Mouse (Mus musculus): Measurements from ENCODE around the gene Dad1.

The Dad1 gene

DNA sequence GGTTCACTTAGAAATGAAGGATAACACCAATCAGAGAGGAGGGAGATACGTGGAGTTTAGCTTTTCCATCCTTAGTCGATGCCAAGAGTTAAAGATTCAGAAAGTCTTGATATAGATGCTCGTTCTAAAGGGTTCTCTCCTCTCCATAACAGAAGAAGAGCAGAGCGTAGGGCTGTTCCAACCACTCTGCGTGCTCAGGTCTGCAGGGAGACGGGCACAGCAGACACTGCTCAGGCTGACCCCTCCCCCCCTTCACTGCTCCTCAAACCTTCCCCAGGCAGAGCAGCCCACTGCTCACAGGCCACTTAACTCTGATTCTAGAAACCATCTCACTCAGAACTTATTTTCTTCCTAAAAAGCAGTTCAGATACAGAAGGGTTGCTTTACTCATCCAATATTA is 45.2 kb downstream of the Dad1 start:
- ATAC-seq (ENCODE audit: insufficient number of reproducible peaks, low FRiP score, low TSS enrichment) = no peak

DNA sequence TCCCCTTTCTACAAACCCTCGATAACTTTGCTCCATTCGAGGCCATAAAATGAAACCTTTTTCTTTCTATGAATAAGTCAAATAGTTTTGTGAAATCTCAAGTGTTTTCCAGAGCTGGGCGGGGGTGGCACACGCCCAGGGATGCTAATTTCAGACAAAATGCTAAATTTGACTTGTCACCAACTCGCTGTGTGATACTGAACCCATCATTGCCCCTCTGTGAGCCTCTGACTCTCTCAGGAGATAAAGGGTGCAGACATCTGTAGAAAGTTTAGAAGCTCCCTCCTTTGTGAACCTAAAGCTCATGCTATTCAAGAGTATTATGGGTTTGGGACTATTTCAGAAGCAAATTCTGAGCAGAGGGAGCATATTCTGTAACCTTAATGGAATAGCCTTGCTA is 46.0 kb downstream of the Dad1 start:
- no peak for ATAC-seq (ENCODE audit: insufficient number of reproducible peaks, low FRiP score, low TSS enrichment)

DNA sequence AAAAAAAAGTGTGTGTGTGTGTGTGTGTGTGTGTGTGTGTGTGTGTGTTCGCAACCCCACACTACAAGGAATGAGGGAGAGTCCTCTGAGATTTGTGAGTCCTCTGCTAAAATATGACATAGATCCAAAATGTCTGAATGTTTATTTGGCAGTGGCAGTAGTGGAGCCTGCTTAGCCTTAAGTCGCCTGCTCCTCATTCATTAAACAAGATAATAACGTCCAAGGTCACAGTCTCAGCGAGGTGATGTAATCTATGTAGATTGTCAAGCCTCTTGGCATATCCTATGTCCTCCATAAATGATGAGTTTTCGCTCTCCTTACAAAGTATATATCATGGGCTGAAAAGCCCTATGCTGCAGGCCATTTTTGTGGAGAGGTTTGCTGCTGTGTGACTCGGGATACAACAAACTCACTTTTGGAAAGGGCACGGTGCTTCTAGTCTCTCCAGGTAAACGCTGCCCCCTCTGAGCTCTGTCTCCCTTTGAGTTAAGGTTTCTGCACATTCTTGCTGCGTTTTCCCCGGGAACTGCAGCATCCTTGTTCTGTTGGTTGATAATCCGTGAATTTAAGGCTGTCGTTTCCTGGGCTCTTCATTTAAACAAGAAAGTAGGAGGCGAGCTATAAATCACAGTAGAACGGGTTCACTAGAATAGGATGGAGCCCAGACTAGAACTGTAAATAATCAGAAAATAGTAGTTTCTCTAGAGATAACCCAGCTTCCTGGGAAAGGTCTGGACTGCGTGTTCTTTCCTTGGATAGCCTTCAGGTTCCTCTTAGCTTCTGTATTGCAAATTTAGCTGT is 47.0 kb downstream of the Dad1 start:
- ATAC-seq (ENCODE audit: insufficient number of reproducible peaks, low FRiP score, low TSS enrichment) = no peak

DNA sequence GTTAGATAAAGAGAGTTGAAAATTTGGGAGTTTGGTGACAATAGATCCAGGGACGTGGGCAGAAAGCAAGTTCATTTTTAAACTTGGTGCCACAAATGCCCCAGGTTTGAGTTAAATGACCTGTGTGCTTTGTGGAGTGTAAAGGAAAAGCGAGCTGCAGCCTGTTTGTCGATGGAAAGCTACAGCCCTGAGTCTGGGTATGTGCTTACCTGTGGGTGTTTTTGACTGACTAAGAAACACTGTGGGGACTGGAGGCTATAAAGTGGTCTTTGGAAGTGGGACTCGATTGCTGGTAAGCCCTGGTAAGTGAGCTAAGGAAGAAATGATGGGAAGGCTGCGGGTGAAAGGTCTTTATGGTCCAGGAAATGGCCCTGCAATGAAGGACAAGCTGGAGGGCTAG is 47.6 kb downstream of the Dad1 start:
- ATAC-seq (ENCODE audit: insufficient number of reproducible peaks, low FRiP score, low TSS enrichment) = no peak

DNA sequence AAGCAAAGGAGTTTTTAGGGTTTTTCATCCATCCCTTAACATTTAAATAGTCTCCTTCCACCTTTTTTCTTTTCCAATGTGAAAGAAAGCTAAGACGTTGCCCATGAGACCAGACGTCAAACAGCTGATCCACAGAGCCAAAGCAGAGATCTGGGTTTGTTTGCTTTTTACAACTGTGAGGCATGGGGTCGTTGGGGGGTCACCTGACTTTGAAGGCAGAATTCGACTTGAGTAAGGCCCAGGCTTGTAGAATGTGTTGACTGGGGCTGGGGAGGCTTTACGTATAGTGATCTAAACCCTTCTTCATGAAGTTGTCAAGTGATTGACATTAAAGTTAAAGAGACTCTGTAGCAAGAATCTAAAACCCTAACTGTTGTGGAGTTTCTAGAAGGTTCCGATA is 48.0 kb downstream of the Dad1 start:
- no peak for ATAC-seq (ENCODE audit: insufficient number of reproducible peaks, low FRiP score, low TSS enrichment)

DNA sequence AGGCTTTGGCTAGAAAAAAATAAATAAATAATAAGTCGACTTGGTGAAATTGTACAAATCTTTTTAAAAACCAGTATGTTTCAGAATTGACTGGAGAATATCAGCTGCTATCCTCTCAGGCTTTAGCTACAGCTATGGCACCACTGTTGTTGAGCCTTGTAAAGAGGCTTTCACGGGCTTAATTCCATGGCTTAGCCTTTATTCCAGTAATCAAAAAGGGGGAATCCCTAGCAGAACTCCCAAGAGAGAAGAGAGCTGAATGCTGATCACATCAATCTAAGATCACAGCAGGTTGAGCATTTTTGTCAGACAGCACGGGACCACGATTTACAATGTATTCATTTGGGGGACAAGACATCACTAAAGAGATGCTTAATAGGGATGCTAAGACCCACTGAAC is 49.1 kb downstream of the Dad1 start:
- ATAC-seq (ENCODE audit: insufficient number of reproducible peaks, low FRiP score, low TSS enrichment) = no peak

GRCm38 (mm10) chr14:54204311-54204710 is 49.6 kb downstream of the Dad1 start:
- no peak for ATAC-seq (ENCODE audit: insufficient number of reproducible peaks, low FRiP score, low TSS enrichment)

DNA sequence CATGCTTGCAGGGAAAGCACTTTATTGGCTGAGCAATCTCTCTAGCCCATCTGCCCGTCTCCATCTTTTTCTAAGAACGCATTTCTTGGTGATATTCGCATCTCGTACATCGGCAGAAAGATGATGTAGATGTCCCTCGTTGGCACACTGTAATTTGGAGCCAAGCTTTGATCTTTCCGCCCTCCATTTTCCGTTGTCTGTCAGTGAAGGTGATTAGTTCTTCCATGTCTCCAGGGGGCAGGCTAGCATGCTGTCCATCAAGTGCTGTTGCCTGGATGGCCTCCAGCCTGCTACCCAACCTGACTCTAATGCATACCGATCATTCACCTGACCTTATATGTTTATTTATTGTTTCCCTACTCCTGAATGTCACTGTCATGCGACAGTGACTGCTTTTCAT is 50.1 kb downstream of the Dad1 start:
- no peak for ATAC-seq (ENCODE audit: insufficient number of reproducible peaks, low FRiP score, low TSS enrichment)

GRCm38 (mm10) chr14:54203207-54203606 is 50.7 kb downstream of the Dad1 start:
- no peak for ATAC-seq (ENCODE audit: insufficient number of reproducible peaks, low FRiP score, low TSS enrichment)

- ATAC-seq (ENCODE audit: insufficient number of reproducible peaks, low FRiP score, low TSS enrichment) = no peak
These were observed 53.5 kb downstream of the Dad1 start for GRCm38 (mm10) chr14:54200363-54200762.

DNA sequence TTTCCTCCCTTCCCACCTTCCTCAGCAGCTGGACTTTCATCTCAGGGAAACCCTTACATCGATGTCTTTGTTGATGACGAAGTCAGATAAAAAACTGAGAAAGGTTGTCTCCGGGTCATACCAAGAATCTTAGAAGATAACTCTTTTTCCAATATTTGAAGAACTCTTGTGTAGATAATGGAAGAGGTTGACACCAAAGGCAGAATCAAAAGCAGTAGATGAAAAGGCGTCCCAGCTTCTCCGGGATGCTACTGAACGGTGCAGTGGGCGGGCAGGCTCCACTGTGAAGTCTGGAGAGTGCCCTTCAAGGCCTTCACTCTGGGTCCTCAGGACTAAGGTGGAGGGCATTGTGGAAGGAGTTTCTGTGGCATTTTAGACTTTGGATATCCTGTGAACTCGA is 54.2 kb downstream of the Dad1 start:
- no peak for ATAC-seq (ENCODE audit: insufficient number of reproducible peaks, low FRiP score, low TSS enrichment)

- ATAC-seq (ENCODE audit: insufficient number of reproducible peaks, low FRiP score, low TSS enrichment) = no peak
These were observed 56.2 kb downstream of the Dad1 start for GRCm38 (mm10) chr14:54197740-54198139.

GRCm38 (mm10) chr14:54195838-54196423 is 58.0 kb downstream of the Dad1 start:
- no peak for ATAC-seq (ENCODE audit: insufficient number of reproducible peaks, low FRiP score, low TSS enrichment)

DNA sequence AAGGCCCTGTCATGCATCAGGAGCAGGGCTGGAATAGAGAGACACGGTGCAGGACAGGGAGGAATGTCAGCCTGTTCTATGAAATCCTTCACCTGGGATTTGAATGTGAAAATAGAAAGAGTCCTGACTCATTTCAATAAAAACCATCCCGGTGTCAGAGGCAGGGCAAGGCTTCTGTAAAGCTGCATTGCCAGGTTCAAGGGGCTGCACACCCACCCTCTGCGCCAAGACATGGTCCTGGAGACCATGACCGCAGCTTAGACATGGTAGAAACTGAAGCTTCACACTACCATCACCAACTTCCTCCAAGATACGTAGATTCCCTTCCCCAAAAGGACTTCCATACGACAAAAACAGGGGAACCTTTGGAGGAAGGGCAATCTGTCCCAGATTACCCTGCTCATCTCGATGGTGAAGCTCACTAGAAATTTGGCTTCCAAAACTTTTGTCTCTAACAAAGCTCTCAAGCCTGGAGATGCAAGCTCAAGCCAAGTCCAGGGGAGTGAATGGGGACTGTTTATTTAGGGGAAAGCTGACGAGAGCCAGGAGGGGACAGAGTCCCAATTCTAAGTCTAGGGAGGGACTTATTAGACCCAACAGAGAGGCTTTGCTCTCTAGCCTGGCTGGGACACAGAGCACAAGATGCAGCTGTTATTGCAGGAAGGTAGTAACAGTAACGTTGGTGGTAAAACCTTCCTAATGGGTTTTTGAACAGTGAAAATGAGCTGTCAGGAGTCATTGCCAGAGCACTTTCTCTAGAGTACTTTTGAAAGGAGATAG is 60.4 kb downstream of the Dad1 start:
- no peak for ATAC-seq (ENCODE audit: insufficient number of reproducible peaks, low FRiP score, low TSS enrichment)

GRCm38 (mm10) chr14:54192462-54192847 is 61.4 kb downstream of the Dad1 start:
- no peak for ATAC-seq (ENCODE audit: insufficient number of reproducible peaks, low FRiP score, low TSS enrichment)

- ATAC-seq (ENCODE audit: insufficient number of reproducible peaks, low FRiP score, low TSS enrichment) = peak; percentile 40; the same call in 1 of the 2 replicates
These were observed 62.1 kb downstream of the Dad1 start for GRCm38 (mm10) chr14:54191594-54192461.

GRCm38 (mm10) chr14:54191026-54191390 is 62.9 kb downstream of the Dad1 start:
- ATAC-seq (ENCODE audit: insufficient number of reproducible peaks, low FRiP score, low TSS enrichment) = no peak

GRCm38 (mm10) chr14:54190305-54191025 is 63.4 kb downstream of the Dad1 start:
- ATAC-seq (ENCODE audit: insufficient number of reproducible peaks, low FRiP score, low TSS enrichment) = no peak

DNA sequence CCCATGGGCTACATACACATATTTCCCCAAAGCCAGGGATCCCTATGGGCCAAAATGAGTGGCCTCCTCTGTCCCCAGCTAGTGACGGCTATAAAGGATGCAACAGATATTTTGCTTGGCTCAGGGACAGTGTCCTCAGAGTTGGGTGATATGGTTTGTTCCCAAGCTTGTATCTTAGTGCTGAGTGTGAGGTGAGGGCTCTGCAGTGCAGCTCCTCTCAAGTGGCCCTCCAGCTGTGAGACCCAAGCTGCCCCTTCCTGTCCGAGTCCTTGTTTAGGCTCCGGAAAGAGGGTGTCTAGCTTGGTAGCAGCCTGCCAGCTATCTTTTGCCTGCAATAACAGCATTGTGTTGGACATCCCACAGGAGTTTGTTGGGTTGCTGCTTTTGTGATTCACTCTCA is 64.6 kb downstream of the Dad1 start:
- ATAC-seq (ENCODE audit: insufficient number of reproducible peaks, low FRiP score, low TSS enrichment) = no peak

DNA sequence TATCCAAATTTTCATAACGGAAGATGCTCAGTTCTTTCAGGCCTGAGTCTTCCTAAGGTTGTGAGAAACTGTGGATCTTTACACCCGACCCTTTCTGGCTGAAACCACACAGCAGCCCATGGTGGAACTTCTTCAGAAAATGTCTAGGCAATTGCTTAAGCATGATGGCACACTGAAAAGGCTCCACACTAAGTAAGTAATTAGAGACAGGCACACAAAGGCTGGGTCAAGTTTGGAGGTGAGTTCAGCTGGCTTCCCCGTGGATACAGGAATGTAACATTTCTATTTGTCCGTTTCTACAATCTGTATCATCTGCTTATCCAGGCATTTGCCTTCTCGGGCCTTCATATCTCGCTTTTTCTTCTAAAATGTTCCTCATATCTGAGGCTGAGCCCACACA is 66.7 kb downstream of the Dad1 start:
- no peak for ATAC-seq (ENCODE audit: insufficient number of reproducible peaks, low FRiP score, low TSS enrichment)
